Mouse (Mus musculus) adrenal gland, adult (tissue): Measurements from ENCODE around the gene Ddx52.

Source experiments
- DNase-seq, 2 experiments: peaks; one replicate each; pipeline ENCODE4 v3.0.0; 2022 to 2023; ENCODE audit warnings: low spot score in 1 of 2; ENCODE audit not compliant: inconsistent age in 2 of 2

Ddx52 gene

GRCm38 (mm10) chr11:83941950-83942840, at the start of gene Ddx52:
Ddx52 (plus strand) TSS chr11:83942062.
- peak; percentile 92 to 96 for DNase-seq

DNA sequence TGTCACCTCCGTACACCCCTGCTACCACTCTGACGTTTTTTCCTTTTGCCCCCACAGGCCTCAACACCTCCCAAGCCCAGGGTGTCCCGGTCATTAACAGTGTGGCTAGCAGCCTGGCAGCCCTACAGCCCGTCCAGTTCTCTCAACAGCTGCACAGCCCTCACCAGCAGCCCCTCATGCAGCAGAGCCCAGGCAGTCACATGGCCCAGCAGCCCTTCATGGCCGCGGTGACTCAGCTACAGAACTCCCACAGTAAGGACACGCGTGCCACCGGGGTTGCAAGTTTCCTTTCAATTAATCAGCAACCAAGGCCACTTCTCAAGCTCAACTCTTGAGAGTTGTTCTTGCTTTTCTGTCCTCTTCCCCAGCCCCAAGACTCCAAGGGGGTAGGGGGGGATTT, 48.5 kb upstream of the Ddx52 start:
- peak; percentile 86 to 93 for DNase-seq

GRCm38 (mm10) chr11:83896430-83897410, 45.1 kb upstream of the Ddx52 start:
- DNase-seq, result no peak

DNA sequence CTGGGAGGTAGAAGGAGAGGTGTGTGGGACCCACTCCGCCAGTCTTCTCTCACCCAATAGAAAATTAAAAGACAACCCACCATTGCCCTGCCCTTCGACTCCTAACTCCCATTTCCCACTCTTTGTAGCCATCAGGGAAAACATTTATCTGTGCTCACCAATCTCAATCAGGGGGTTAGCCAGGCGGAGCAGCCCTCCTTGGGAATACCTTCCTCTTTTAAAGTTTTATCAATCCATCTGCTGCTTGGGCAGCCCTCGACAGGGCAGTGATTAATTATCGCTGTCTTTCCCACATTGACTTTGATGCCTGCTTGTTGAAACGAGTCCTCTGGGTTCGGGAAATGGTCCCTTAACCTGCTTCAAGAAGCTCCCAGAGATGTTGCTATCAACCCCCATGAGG, 44.3 kb upstream of the Ddx52 start:
- no peak for DNase-seq

- no peak for DNase-seq
Observed at GRCm38 (mm10) chr11:83902812-83903211, 39.0 kb upstream of the Ddx52 start.

- peak; percentile 43 to 87 for DNase-seq
Observed at GRCm38 (mm10) chr11:83905756-83906155, 36.1 kb upstream of the Ddx52 start.

- no peak for DNase-seq
Observed at GRCm38 (mm10) chr11:83908376-83908775, 33.5 kb upstream of the Ddx52 start.

DNA sequence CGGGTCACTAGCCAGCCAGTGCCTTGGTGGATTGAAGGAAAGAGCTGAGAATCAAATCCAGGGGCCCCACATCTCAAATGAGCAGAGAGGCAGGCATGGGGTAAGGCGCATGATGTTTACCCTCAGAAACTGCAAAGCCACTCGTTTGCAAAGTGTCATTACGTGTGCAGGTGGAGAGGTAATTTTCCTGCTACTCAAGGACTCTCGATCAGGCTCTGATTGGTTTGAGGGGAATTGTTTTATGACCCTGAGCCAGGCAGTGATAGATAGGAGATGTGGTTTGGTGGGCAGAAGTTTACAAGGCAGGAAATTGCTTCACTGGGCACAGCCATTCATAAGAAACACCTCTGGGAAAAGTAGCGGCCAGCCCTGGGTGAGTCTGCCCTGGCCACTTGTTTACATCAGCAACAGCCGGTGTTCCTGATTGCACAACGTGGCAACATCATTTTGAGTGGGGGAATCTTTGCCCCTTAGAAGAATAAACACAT, 28.0 kb upstream of the Ddx52 start:
- DNase-seq, result no peak

DNA sequence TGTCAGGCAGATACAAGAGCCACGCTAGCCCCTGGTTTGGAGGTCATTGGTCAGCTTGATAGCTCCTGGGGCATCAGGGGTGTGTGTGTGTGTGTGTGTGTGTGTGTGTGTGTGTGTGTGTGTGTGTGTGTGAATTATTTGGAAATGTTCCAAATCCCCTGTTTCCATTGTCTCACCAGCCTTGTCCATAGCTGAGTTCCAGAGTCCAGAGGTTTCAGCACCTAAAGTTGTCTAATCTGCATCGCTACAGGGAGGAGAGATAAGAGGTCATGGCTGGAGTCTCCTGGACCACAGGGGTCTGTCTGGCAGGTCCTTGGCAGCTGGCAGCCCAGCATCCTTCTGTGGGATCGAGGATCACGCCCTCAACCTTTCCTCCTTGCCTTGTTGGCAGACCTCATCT, 27.4 kb upstream of the Ddx52 start:
- no peak for DNase-seq

- no peak for DNase-seq
Observed at GRCm38 (mm10) chr11:83922600-83922999, 19.3 kb upstream of the Ddx52 start.

DNA sequence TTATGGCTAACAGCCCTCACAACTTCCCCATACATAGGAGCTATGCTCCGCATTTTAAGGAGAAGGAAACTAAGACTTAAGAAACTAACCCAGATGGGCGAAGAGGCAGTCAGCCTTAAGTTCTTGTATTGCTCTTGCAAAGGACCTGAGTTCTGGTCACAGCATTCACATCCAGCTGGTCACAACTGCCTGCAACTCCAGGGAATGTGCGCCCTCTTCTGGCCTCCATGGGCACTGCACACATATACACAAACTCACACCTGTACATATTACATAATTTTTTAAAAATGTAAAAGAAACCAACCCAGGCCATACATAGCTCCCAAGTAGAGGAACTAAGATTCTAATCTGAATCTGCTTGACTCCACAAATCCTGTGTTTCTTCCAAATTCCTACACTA, 14.8 kb upstream of the Ddx52 start:
- peak; percentile 16 to 57 for DNase-seq

- no peak for DNase-seq
Observed at GRCm38 (mm10) chr11:83932506-83933106, 9.3 kb upstream of the Ddx52 start.

- no peak for DNase-seq
Observed at GRCm38 (mm10) chr11:83933376-83933775, 8.5 kb upstream of the Ddx52 start.

DNA sequence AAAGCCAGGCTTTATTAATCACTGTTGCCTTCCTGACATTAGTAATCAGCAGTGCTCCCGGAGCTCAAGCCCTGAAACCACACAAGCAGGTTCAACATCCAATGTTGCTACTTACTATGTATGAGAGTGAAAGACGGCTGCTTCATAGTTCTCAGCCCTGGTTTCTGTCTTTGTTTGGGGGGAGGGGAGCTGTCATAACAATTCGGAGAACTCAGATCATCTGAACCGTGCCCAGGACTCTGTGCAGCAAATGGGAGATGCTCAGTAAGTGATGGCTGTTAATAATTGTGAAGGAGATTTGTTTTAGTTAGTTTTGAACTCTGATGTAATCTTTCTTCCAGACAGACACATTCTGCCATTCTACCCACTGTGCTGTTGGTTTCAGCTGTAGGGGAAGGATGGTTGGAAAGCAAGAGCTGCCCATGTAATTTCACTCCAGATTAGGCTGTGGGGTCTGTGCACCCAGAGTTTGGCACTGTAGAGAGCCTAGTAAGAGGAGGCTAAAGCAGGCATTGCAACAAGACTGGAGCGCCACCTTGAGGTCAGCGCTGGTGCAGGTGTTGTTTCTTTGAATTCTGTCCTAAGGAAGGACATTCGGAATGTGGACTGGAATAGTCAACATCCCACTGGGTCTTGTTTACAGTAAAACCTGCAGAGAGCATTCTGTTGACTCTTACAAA, 5.7 kb upstream of the Ddx52 start:
- DNase-seq, result peak; percentile 68 to 91

GRCm38 (mm10) chr11:83938556-83938955, 3.3 kb upstream of the Ddx52 start:
- DNase-seq, result no peak

DNA sequence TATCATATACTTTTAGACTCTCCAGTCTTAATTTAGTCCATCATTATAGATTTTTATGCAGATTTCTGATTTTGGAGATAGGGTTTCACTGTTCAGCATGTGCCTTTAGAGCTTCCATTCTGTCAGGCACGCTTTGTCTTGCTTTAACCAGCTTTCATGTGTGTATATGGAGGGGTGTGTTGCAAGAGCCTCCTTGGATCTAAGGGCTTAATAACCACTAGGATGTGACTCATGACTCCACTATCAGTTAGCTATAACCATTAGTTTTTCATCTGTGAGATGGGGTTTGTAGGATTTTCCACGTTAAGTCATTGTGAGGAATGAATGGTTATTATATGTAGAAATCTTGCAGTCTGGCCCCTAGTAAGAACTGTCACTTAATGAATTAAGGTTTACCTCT, 15.0 kb downstream of the Ddx52 start:
- no peak for DNase-seq

DNA sequence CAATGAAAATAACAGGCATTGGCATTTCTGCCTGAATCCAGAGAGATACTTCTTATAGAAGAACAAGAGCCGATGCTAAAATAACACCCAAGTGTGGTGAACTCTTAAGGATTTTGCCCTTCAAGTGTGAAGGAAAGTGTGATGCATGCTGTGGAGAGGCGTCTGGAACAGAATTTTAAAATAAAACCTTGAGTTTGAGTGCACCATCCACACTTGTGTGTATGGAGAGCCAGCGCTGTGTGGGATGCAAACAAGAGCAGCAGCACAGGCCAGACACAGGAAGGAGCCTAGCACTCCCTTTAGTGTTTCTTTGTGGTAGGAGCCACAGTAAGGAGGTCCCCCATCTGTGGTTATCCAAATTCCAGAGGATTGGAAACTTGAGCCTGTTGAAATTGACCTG, 20.1 kb downstream of the Ddx52 start:
- DNase-seq, result no peak

DNA sequence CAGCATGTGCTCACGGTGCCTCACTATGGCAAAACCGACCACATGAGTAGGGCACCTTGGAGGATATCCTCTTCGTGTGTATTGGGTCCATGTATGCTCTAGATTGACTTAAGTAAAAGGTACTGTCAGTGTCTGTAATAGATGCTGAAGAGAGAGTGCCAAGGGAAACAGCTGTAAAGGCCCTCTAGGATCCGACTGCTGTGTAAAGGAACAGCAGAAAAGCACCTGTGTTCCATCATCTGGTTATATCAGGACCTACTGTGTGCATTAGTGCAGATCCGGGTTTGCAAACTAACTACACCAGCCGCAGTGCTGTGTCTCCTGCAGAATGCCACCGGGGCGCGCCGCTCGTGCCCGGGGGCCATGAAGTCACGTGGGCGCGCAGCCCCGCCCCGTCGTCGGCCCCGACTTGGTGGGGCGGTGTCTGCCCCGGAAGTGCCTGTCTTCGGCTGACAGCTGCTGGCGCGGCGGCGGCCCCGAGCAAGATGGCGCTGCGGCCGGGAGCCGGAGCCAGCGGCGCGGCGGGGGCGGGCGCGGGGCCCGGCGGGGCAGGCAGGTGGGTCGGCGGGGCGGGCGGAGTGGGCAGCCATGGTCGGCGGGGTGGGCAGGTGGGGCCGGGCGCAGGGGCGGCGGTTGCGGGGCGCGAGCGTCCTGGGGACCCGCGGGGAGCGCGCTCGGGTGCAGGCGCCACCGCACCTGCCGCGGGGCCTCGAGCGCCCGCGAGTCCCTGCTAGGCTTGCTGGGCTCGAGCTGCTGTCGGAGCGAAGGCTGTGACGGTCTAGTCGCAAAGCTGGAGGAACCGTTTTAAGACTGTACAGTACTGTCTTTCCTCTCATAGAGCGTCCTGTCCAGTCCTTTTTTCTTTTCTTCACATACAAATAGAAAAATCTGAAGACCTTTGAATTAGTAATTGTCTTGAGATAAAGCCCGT, 22.4 kb downstream of the Ddx52 start, which contains the start of gene Synrg:
Gene Synrg, plus strand, starts transcription at position 438 of the 931 bp plus-strand sequence.
- peak; percentile 93 to 96 for DNase-seq

DNA sequence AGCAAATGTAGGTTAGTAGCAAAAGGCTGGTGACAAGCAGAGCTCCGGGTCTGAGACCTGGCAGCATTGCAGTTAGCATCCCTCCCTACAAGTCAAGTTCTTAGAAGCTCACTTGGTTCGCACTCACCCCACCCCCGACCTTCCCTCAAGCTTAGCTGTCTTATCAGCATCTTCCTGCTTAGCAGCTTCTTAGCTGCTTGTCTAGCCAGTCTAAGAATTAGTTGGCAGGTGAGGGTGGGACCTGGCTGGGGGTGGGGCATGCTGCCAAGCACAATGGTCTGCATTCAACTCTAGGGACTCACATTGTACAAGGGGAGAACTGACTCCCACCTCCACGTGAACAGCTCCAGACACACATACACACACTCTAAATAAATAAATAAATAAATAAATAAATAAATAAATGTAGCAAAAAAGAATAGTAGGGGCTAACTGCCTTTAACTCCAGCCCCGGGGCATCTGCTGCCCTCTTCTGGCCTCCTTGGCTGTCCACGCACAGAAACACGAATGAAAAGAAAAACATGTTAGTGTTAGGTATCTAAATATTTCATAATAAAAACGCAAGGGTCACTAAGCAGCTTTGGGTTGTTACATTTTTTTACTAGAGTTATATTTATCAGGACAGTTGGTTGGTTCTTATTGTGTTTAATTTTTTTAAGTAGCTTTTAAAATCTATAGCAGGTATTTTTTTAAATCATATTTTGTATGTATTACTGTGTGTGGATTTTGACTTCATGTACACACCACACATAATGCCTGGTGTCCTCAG, 25.8 kb downstream of the Ddx52 start:
- DNase-seq, result no peak
